Mouse (Mus musculus) ES-Bruce4 (cell line): ENCODE results near the gene Inpp5e. TPM values are rescaled to one million over a fixed set of nuclear protein-coding genes. Genes with fewer than 3 reads are reported as not detected.

ENCODE experiments used
- H3K27ac ChIP-seq: 2 replicates; pipeline ENCODE4 v1.5.1; 2012; ENCODE audit warnings: low read length, inconsistent platforms; ENCODE audit not compliant: insufficient read depth
- H3K27me3 ChIP-seq: 2 replicates; pipeline ENCODE4 v1.6.1; 2012; ENCODE audit warnings: mild to moderate bottlenecking, low read length, inconsistent platforms; ENCODE audit not compliant: control insufficient read depth, poor library complexity, insufficient read depth, severe bottlenecking
- H3K36me3 ChIP-seq: 2 replicates; pipeline ENCODE4 v1.6.1; 2012; ENCODE audit warnings: inconsistent platforms, mild to moderate bottlenecking, low read length, moderate library complexity; ENCODE audit not compliant: control insufficient read depth, poor library complexity, insufficient read depth, severe bottlenecking
- H3K4me1 ChIP-seq: one replicate; pipeline ENCODE4 v1.8.1; 2011; ENCODE audit warnings: low read length; ENCODE audit not compliant: control insufficient read depth, insufficient read depth
- H3K4me3 ChIP-seq: 2 replicates; pipeline ENCODE4 v1.5.1; 2011; ENCODE audit warnings: low read depth, mild to moderate bottlenecking, low read length
- H3K9ac ChIP-seq: 2 replicates; pipeline ENCODE4 v1.6.1; 2012; ENCODE audit warnings: low read depth, mild to moderate bottlenecking, inconsistent platforms; ENCODE audit not compliant: poor library complexity, severe bottlenecking
- H3K9me3 ChIP-seq: replicated peaks from 2 replicates; pipeline ENCODE4 v1.6.1; 2012; ENCODE audit warnings: mild to moderate bottlenecking, low read length, inconsistent platforms; ENCODE audit not compliant: control insufficient read depth, poor library complexity, insufficient read depth, severe bottlenecking
- CTCF ChIP-seq: IDR thresholded peaks from one replicate; pipeline ENCODE4 v1.8.1; 2011; ENCODE audit warnings: low read depth, low read length
- EP300 ChIP-seq: IDR thresholded peaks from 2 replicates; pipeline ENCODE4 v1.6.1; 2011; ENCODE audit warnings: low read depth, low read length; ENCODE audit not compliant: insufficient read depth
- POLR2A ChIP-seq: IDR thresholded peaks from one replicate; pipeline ENCODE4 v1.8.1; 2011; ENCODE audit warnings: low read length; ENCODE audit not compliant: insufficient read depth
- polyA plus RNA-seq: library from polyadenylated mRNA; stranded (reverse); fragments of >200 nt; gene quantifications from 2 replicates; pipeline ENCODE4 v1.2.4, GENCODE M21; 2011; ENCODE audit warnings: low read depth; ENCODE audit not compliant: missing spikeins, insufficient read depth, insufficient read length

Inpp5e gene
- polyA plus RNA-seq, 1 experiment, result 15.3 TPM

GRCm38 (mm10) chr2:26362991-26363390 is 46.0 kb downstream of the Inpp5e start:
- no peak overlapping the region for H3K27ac ChIP-seq
- H3K36me3 ChIP-seq, result peaks cover 11% of the 10 kb centered on the region
- no peaks in the 10 kb centered on the region for H3K4me1 ChIP-seq
- no peaks in the 10 kb centered on the region for H3K9me3 ChIP-seq
- no peaks in the 10 kb centered on the region for H3K27me3 ChIP-seq
- TF ChIP-seq POLR2A (no peak), CTCF (no peak), EP300 (no peak)
- no peak overlapping the region for H3K9ac ChIP-seq
- H3K4me3 ChIP-seq, result no peak overlapping the region

GRCm38 (mm10) chr2:26360772-26361171 is 48.2 kb downstream of the Inpp5e start, which contains the start of gene Card9:
Card9 (minus strand) TSS chr2:26360918.
- H3K36me3 ChIP-seq, result no peaks in the 10 kb centered on the region; the same call in 1 of the 2 replicates
- peaks cover 1% of the 10 kb centered on the region for H3K4me1 ChIP-seq
- H3K27ac ChIP-seq, result no peak within 1 kb of the TSS

GRCm38 (mm10) chr2:26359983-26360382 is 49.0 kb downstream of the Inpp5e start:
- Histone ChIP-seq H3K27ac (no peak overlapping the region), H3K4me1 (peaks cover 1% of the 10 kb centered on the region), H3K27me3 (no peaks in the 10 kb centered on the region), H3K36me3 (no peaks in the 10 kb centered on the region; the same call in 1 of the 2 replicates), H3K9me3 (no peaks in the 10 kb centered on the region), H3K9ac (no peak overlapping the region), H3K4me3 (no peak overlapping the region)
- TF ChIP-seq EP300 (no peak), POLR2A (no peak), CTCF (no peak)

More at GRCm38 (mm10) chr2:26360772-26361171, 48.2 kb downstream of the Inpp5e start, which contains the start of gene Card9:
- Histone ChIP-seq H3K4me3 (no peak within 1 kb of the TSS), H3K27me3 (no peaks in the 10 kb centered on the region), H3K9me3 (no peaks in the 10 kb centered on the region), H3K9ac (no peak within 1 kb of the TSS)
- TF ChIP-seq EP300, result no peak
- no peak for TF ChIP-seq POLR2A
- no peak for TF ChIP-seq CTCF

GRCm38 (mm10) chr2:26358667-26359320 is 50.2 kb downstream of the Inpp5e start:
- Histone ChIP-seq H3K4me3 (no peak overlapping the region), H3K4me1 (peaks cover 1% of the 10 kb centered on the region), H3K9me3 (no peaks in the 10 kb centered on the region), H3K9ac (no peak overlapping the region), H3K27me3 (no peaks in the 10 kb centered on the region), H3K36me3 (no peaks in the 10 kb centered on the region), H3K27ac (no peak overlapping the region)
- TF ChIP-seq EP300, result no peak
- TF ChIP-seq CTCF, result no peak
- no peak for TF ChIP-seq POLR2A

- Histone ChIP-seq H3K27ac (no peak overlapping the region), H3K9ac (no peak overlapping the region), H3K27me3 (no peaks in the 10 kb centered on the region), H3K4me1 (peaks cover 1% of the 10 kb centered on the region), H3K9me3 (no peaks in the 10 kb centered on the region), H3K4me3 (no peak overlapping the region), H3K36me3 (no peaks in the 10 kb centered on the region)
- TF ChIP-seq CTCF (peak; percentile 47), EP300 (no peak)
These were observed 51.5 kb downstream of the Inpp5e start for GRCm38 (mm10) chr2:26357484-26357883.

- Histone ChIP-seq H3K36me3 (no peaks in the 10 kb centered on the region), H3K27ac (no peak overlapping the region), H3K4me1 (peaks cover 1% of the 10 kb centered on the region), H3K4me3 (no peak overlapping the region), H3K9me3 (no peaks in the 10 kb centered on the region), H3K27me3 (no peaks in the 10 kb centered on the region), H3K9ac (no peak overlapping the region)
- TF ChIP-seq POLR2A, result no peak
- TF ChIP-seq CTCF, result no peak
- TF ChIP-seq EP300, result no peak
These were observed 52.3 kb downstream of the Inpp5e start for GRCm38 (mm10) chr2:26356678-26357077.
